Mouse (Mus musculus) cerebellum, postnatal 36 days (tissue): ENCODE data around the gene Klc2.

ENCODE experiments used
- DNase-seq, 2 experiments: peaks; one replicate each; pipeline ENCODE4 v3.0.0; 2021 to 2022; ENCODE audit warnings: mixed read lengths in 2 of 2

Klc2 gene

DNA sequence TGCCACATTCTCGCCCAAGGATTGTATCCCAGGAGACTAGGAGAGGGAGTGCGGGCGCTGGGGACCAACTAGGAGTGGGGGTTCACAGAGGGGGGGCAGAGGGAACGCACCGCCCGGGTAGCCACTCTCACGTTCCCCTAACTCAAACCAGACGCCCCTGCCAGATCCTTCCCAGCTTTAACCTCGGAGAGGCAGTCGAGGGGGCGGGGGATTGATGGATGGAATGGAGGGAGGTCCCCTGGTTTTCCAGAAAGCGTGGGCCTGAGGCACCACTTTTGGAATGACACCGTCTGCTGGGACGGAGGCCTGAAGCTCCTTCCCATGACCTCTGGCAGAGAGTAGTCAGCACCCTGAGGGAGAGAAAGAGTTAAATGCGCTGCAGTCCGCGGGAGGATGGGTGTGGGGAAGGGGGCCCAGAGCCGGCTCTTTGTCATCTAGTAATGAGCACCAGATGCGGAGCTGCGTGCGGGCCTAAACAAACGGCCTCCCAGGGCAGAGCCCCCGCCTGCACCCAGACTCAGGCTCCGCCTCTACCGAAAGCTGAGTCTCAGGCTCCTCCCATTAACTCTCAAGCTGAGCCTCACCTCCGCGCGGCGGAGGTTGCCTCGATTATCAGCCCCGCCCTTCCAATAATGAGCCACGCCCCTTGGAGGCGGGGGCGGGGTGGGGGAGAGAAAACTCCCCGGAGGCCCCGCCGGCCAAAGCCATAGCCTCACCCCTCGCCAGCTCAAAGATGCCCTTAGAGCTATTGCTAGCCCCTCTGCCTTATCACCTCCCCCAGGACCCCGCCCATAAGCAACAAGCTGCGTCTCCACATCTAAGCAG is 46.6 kb downstream of the Klc2 start:
- DNase-seq: no peak

DNA sequence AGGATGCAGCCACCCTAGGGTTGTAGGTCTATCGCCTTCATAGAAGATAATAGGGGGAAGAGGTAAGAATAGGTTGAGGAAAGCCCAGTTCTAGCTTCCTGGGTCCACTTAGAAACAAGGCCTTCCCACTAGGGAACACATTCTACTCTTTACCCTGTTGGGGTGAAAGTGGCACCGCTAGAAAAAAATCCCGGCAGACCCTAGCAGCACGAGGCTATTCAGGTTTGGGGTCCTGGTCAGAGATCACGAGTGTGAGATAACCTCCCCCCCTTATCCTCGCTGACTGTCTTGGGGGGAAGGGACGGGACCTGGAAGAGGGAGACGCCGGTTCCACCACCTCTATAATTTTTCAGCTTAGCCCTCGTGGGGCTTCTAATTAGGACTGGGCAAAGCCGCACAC is 47.3 kb downstream of the Klc2 start:
- no peak for DNase-seq

DNA sequence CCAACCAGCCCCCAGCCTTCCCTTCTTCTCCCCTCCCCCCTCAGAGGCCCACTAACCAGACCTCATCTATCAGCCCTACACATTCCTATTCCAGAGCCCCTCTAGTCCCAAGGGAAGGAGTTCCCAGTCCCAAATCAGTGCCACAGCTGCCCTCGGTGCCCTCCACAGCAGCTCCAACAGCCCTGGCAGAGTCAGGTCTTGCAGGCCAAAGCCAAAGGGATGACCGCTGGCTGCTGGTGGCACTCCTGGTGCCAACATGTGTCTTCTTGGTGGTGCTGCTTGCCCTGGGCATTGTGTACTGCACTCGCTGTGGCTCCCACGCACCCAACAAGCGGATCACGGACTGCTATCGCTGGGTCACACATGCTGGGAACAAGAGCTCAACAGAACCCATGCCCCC is 48.4 kb downstream of the Klc2 start:
- no peak for DNase-seq

DNA sequence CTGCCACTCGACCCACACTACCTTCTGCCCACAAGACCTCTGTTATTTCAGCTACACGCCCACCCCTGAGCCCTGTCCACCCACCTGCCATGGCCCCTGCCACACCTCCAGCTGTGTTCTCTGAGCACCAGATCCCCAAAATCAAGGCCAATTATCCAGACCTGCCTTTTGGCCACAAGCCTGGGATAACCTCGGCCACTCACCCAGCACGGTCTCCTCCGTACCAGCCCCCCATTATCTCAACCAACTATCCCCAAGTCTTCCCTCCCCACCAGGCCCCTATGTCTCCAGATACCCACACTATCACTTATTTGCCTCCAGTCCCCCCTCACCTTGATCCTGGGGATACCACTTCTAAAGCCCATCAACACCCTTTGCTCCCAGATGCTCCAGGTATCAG is 48.9 kb downstream of the Klc2 start:
- no peak for DNase-seq

DNA sequence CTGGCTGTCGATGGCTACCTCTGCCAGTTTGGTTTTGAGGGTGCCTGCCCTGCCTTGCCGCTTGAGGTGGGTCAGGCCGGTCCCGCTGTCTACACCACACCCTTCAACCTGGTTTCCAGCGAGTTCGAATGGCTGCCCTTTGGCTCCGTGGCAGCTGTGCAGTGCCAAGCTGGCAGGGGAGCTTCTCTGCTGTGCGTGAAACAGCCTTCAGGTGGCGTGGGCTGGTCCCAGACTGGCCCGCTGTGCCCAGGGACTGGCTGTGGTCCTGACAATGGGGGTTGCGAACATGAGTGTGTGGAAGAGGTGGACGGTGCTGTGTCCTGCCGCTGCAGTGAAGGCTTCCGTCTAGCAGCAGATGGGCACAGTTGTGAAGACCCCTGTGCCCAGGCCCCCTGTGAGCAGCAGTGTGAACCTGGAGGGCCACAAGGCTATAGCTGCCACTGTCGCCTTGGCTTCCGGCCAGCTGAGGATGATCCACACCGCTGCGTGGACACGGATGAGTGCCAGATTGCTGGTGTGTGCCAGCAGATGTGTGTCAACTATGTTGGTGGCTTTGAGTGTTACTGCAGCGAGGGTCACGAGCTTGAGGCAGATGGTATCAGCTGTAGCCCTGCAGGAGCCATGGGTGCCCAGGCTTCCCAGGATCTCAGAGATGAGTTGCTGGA is 49.7 kb downstream of the Klc2 start:
- no peak for DNase-seq

DNA sequence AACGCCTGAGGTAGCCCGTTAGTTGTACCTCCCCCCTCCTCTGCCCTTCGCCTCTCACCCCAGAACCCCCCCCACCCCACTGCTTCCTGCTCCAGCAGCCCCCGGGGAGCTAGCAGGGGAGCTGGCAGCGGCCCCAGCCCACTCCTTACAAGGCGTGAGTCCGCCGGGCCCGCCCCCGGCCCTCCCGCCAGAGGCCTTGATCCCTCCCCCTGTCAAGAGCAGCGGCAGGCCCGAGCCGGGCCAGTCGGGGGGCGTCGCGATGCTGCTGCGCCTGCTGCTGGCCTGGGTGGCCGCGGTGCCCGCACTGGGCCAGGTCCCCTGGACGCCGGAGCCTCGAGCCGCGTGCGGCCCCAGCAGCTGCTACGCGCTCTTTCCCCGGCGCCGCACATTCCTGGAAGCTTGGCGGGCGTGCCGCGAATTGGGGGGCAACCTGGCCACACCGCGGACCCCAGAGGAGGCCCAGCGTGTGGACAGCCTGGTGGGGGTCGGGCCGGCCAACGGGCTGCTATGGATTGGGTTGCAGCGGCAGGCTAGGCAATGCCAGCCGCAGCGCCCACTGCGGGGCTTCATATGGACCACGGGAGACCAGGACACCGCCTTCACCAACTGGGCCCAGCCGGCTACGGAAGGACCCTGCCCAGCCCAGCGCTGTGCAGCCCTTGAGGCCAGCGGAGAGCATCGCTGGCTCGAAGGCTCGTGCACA is 50.3 kb downstream of the Klc2 start, which contains the start of gene Cd248:
Gene Cd248, plus strand, starts transcription at position 212 of the 703 bp plus-strand sequence.
- DNase-seq: no peak

DNA sequence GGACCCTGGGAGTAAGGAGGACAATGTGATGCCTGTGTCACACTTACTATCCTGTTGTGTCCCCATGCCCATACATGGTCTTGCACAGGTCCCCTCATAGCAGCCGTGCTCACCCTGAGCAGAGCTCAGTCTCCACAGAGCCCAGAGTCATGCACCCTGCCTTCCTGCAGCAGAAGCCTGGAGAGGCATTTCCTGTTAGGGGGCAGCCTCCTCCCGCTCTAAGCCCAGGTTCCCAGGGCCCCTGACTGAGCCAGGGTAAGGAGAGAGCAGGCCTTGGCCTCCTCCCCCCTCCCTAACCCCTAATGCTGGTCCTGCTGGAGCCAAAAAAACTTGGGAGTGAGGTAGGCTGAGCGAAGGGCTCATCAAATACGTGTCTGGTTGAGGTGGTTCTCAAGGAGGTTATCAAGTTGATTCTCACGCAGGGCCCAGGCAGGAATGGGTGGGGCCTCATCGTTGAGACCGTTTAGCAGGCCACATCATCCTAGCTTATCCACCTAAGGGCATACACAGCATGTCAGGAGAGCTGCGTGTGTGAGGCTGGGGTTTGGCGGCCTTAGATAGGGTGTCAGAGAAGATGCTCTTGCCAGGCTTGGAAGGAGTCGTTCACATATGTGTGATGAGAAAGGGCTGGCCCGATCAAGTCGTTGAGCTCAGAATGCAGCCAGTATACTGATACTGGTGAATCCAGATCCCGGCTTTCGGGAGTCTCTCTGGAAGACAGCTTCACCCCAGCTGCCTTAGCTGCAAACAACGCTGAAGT is 51.1 kb downstream of the Klc2 start:
- DNase-seq: no peak

DNA sequence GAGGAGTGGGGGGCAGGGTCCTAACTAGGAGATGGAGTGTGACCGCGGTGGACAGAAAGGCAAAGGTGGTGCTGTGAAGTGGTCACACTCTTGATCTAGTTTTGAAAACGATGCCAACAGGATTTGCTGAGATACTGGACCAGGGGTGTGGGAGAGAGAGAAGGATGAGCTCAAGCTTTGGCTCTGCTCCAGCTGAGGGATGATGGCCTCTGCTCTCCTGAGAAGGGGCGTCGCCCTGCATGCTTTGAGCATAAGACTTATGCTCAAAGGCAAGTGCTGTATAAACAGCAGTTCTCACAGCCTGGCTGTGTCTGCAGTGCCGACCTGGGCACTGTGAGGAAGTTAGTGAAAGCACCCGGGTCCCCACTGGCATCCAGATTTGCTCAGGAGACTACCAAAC is 53.3 kb downstream of the Klc2 start:
- no peak for DNase-seq

DNA sequence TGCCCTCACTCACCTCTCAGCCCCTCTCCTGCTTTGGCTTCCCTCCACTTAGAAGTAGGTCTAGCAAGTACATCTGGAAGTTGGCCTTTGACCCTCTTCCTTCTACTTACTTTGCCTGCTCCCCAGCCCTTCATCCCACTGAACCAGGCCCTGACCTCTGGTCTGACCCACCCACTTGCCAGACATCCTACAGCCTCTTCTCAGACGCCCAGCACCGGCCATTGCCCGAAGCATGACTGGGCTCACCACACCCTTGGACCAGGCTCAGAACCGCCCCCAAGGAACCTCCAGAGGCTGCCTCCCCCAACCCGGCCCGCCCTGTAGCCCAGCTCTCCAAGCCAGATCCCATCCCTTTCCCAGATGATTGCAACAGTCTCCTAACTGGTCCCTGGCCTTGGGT is 55.9 kb downstream of the Klc2 start:
- no peak for DNase-seq

DNA sequence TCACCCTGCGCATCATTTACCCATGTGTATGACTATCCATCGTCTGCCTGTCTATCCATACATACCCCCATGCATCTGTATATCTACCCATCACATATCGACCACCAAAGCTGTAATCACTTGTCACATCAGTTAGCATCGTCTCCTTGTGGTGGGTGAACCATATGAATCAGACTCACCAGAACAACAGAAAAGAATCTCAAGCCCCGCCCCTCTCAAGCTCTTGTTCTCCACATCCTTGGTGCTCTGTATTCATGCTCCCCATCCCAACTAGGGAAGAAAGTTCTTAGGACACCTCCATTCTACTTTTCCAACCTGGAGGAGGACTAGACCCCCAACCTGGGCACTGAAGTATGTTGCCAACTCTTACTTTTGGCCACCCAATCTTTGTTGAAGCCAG is 56.3 kb downstream of the Klc2 start:
- DNase-seq: no peak

DNA sequence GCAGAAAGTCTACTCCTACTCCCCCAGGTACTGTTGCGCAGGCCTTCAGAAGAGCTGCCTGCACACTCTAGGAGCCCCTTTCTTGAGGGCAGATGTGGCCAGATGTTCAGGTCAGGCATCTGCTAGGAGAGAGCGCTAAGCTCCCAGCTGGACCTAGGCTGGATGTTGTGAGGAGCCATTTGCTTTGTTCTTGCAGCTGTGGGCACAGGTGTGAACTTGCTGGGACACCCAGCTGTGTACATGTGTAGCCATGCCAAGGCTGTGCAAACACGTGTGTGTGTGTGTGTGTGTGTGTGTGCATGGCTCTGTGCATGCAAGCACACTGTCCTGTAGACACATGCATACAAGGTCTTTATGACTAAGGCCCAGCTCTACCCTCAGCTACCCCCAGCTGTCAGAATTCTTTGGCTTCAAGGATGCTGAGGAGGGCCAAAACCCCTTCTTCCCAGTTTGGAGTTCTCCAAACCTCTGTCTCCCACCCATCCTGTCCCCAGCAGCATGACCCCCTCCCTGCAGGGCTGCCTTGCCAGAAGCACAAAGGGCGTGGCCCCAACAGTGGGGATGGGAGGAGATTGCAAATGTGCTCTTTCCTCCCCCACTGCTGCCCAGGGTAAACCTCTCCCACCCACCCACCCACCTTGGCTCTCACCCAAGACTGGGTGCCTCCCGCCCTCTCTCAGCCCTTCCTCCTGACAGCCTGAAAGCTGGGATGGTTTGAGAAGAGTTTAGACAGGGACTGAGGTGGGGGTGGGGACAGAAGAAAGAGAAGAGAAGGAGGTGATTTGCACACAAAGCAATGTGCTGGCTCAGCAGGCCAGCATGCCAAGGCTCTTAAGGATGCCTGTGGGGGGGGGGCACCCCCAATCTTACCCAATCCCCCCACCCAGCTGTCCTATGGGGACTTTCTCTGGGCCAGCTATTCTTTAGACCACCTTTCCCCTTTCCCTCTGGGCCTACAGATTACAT is 57.7 kb downstream of the Klc2 start:
- DNase-seq: no peak

DNA sequence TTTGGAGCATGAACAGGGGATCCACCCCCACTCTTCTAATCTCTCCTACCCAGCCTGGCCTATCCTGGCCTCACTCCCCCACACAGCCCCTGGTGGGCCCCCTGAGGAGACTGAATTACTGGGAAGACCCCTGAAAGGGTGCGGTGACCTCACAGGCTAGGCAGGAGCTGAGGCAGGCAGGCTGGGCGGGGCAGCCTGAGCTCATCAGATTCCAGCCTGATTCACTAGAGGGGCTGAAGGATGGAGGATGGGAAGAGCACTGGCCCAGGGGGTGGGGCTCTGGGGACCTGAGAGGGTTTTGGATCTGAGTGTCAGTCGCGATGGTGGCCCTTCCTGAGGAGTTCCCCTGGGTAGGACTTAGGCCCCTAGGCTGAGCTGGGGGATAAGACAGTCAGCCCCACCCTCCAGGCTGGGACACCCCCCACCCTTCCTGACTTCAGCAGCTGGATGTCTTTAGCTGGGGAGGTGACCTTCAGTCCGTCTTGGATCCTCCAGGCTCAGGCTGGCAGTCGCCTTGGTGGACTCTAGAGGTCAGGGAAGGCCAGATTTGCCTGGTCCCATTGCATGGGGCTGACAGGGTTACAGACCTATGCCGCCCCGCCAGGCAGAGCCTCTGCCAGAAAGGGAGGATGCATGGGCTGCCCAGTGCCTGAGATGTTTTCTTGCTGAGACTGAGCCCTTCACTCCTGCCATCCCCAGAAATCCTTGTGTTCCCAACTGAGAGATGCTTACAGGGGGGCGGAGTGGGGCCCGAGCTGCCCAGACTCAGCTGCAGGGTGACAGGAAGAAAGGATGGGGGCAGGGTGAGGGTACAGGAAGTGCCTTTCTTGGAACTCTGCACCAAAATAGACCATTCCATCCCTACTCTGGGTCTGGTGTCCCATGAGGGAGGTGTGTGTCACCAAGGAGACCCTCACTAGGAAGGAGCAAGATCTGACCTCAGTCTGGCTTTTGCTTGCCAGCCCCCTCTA is 59.3 kb downstream of the Klc2 start:
- no peak for DNase-seq

DNA sequence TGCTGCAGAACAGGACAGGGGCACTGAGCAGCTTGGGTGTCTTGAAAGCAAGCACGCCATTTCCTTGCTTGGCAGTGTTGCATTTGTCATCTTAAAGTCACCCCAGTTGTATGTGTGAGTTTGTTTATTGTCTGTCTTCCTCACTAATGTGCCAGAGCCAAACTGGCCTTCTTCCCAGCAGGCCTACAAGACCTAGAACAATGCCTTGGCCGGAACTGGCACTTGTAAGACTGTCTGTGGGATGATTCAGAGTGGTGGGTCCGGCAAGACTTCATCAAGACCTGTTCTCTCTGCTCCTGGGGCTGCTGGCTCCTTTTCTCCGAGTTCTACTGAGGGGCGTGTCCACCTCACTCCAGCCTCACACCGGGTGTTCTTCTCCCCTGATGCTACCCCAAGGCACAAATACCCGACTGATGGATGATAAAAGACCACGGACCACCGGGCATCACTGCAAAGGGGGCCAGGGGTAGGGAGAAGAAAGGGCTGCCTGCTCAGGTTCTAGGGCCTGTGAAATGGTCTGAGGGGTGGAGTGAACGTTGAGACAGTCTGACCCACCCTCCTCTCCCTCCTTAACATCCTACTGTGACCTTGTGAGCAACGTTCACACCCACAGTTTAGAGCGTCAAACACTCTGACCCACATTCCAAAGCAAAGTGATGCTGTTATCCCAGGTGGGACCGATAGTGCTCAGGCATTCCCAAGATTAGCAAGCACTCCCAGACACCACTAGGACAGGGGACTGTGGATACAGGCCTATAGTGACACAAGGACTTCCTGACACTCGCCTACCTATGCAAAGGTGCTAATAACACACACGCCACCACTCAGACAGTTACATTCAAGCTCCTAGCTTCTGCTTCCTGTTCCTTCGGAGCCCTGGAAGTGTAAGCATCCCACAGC is 60.2 kb downstream of the Klc2 start:
- no peak for DNase-seq
